In the genomic region with DNA sequence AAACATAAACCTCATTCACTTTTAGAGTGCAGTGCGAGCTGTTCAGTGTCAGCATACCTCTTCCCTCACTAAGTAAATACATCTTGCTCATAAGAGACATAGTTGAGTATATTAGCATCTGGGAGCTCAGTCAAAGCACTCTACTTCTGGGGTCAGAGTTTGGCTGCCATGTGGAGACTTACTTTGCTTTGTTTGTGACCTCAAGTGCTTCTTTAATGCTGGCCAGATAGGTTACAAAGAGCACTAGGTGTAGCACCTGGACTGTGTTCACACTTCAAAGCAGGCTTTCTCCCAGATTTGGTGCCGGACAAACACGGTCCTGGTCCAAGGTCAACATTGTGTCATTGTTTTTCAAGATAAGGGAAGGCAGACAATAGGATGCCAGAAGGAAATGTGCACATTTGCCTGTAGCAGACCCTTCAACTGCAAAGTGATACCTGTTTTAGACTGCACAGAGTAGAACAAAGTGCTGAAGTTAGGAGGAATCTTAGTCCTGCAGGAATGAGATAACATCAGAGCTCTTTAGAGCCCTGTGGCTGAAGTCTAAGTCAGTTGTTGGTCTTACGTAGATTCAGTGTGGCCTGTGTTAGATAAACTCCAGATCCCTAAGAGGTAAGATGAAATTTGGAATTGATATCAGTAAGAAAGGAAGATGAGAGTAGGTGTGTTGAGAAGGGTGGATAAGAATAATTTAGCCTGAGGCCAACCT, we compare ENCODE assay signal across 11 mouse cellular contexts. TPM values are rescaled to one million over a fixed set of nuclear protein-coding genes. Genes with fewer than 3 reads are reported as not detected.
A peak's percentile ranks its signal among the peaks of the same experiment; 100 is the strongest.
DNase-seq lines count a peak whose midpoint lies in the region; ATAC-seq and TF ChIP-seq lines count a peak whose summit lies in the region.
"Had no signal": no experiment of that assay in that cellular context is flagged by ENCODE, and none has a peak within 500 bp of the region (broad histone marks: within the 10 kb centered on the region; RNA-seq: fewer than 3 reads in every experiment).

No protein-coding gene starts in this region.

- H3K27ac ChIP-seq in liver, embryonic 14.5 days: no peak overlapping the region
- no peak overlapping the region for H3K27ac ChIP-seq in forebrain, embryonic 13.5 days
- H3K27ac ChIP-seq in limb, embryonic 10.5 days: no peak overlapping the region
- H3K27ac ChIP-seq: hindbrain, postnatal 0 days; midbrain, embryonic 13.5 days; neural tube, embryonic 13.5 days had no signal

- 0 out of 2 replicates have a peak, but pooled peaks have one; percentile 25 for TF ChIP-seq EP300 in liver, embryonic 14.5 days (IDR thresholded peaks at IDR 0.05; ENCODE audit: low read depth)

- peak; percentile 95 for DNase-seq in heart, adult 11 months
- DNase-seq in heart, adult 18-20 months: no peak
- DNase-seq in ZHBTc4 (ENCODE audit: low read depth, low spot score): peak; percentile 40
- no peak for DNase-seq in liver, embryonic 14.5 days (ENCODE audit: low read depth in 3 of 3, low spot score in 3 of 3)
- DNase-seq in lung, postnatal 36 days: peak; percentile 81
- no peak for DNase-seq in frontal cortex, postnatal 36 days (ENCODE audit: low spot score in 2 of 2)
- no peak for DNase-seq in limb, embryonic 10.5 days (ENCODE audit: low spot score)

- H3K9ac ChIP-seq in liver, embryonic 14.5 days (replicated peaks): no peak overlapping the region
- H3K9ac ChIP-seq in forebrain, embryonic 13.5 days: no peak overlapping the region
- H3K9ac ChIP-seq: midbrain, embryonic 13.5 days; neural tube, embryonic 13.5 days had no signal

- ATAC-seq in liver, embryonic 14.5 days (ENCODE audit: insufficient read depth): peak; percentile 51; the same call in 1 of the 2 replicates
- ATAC-seq in forebrain, embryonic 13.5 days: no peak
- ATAC-seq: hindbrain, postnatal 0 days; midbrain, embryonic 13.5 days had no signal

- no peak overlapping the region for H3K4me3 ChIP-seq in liver, embryonic 14.5 days (ENCODE audit: insufficient read depth in 1 of 2, low read depth in 2 of 2, low read length in 2 of 2)
- H3K4me3 ChIP-seq in forebrain, embryonic 13.5 days: no peak overlapping the region
- H3K4me3 ChIP-seq in limb, embryonic 10.5 days: no peak overlapping the region
- H3K4me3 ChIP-seq: midbrain, embryonic 13.5 days; neural tube, embryonic 13.5 days had no signal

- TF ChIP-seq CTCF in liver, embryonic 14.5 days (IDR thresholded peaks at IDR 0.05; ENCODE audit: low read depth): no peak

- H3K27me3 ChIP-seq in liver, embryonic 14.5 days (ENCODE audit: control insufficient read depth, insufficient read depth, low read length): no peaks in the 10 kb centered on the region
- H3K27me3 ChIP-seq in forebrain, embryonic 13.5 days: no peaks in the 10 kb centered on the region
- H3K27me3 ChIP-seq in limb, embryonic 10.5 days (ENCODE audit: low read depth, poor library complexity, severe bottlenecking): no peaks in the 10 kb centered on the region
- H3K27me3 ChIP-seq: midbrain, embryonic 13.5 days; neural tube, embryonic 13.5 days had no signal

- H3K4me2 ChIP-seq in liver, embryonic 14.5 days (ENCODE audit: low read depth): no peak overlapping the region
- H3K4me2 ChIP-seq in forebrain, embryonic 13.5 days: no peak overlapping the region
- H3K4me2 ChIP-seq: midbrain, embryonic 13.5 days; neural tube, embryonic 13.5 days had no signal

- H3K9me3 ChIP-seq in liver, embryonic 14.5 days (ENCODE audit: control insufficient read depth, low read length): no peaks in the 10 kb centered on the region
- H3K9me3 ChIP-seq in forebrain, embryonic 13.5 days (replicated peaks): no peaks in the 10 kb centered on the region
- H3K9me3 ChIP-seq in limb, embryonic 10.5 days (replicated peaks): no peaks in the 10 kb centered on the region
- H3K9me3 ChIP-seq: midbrain, embryonic 13.5 days; neural tube, embryonic 13.5 days had no signal

- 33% methylated on average over 4 of the region's 4 CpGs for WGBS in liver, embryonic 14.5 days (ENCODE audit: insufficient replicate concordance)
- 88% methylated on average over 4 of the region's 4 CpGs for WGBS in forebrain, embryonic 13.5 days
- 82% methylated on average over 4 of the region's 4 CpGs for WGBS in limb, embryonic 10.5 days

- peaks cover 11 to 21% of the 10 kb centered on the region in 2 experiments for H3K4me1 ChIP-seq in liver, embryonic 14.5 days (replicated peaks; ENCODE audit: control insufficient read depth in 2 of 2, insufficient read depth in 2 of 2, low read length in 1 of 2)
- peaks cover 11% of the 10 kb centered on the region for H3K4me1 ChIP-seq in forebrain, embryonic 13.5 days
- H3K4me1 ChIP-seq in limb, embryonic 10.5 days: peaks cover 10% of the 10 kb centered on the region

- H3K36me3 ChIP-seq in liver, embryonic 14.5 days (replicated peaks; ENCODE audit: control insufficient read depth, insufficient read depth, low read depth): no peaks in the 10 kb centered on the region
- no peaks in the 10 kb centered on the region for H3K36me3 ChIP-seq in forebrain, embryonic 13.5 days (ENCODE audit: poor library complexity, severe bottlenecking)
- H3K36me3 ChIP-seq in limb, embryonic 10.5 days: no peaks in the 10 kb centered on the region
- H3K36me3 ChIP-seq: midbrain, embryonic 13.5 days; neural tube, embryonic 13.5 days had no signal

RNA-seq across cellular contexts. Expression of a gene that starts 22.7 kb away (rescaled TPM):
- 10 to 100 TPM; 43.9 to 47.2 TPM for total RNA-seq in heart, adult 18-20 months (2021)
- 7.5 and 9.5 TPM in 2 replicates for polyA plus RNA-seq in liver, embryonic 14.5 days (2012; rRNA removed)
- 10.2 and 11.6 TPM in 2 replicates for polyA plus RNA-seq in liver, embryonic 14.5 days (2014; fragmentation: Nextera tagmentation; extraction: Ambion mirVana)
- 23.0 and 24.4 TPM in 2 replicates for polyA plus RNA-seq in forebrain, embryonic 13.5 days (2015; fragmentation: Nextera tagmentation; extraction: Ambion mirVana)
- polyA plus RNA-seq in limb, embryonic 10.5 days (2016; fragmentation: Nextera tagmentation; extraction: Ambion mirVana): 13.7 and 17.0 TPM in 2 replicates

RNA-seq across cellular contexts. Expression of a gene that starts 22.8 kb away (rescaled TPM):
- 10 to 100 TPM; 69.8 to 76.6 TPM for total RNA-seq in heart, adult 18-20 months (2021)
- 4.0 and 6.5 TPM in 2 replicates for polyA plus RNA-seq in liver, embryonic 14.5 days (2012; rRNA removed)
- polyA plus RNA-seq in liver, embryonic 14.5 days (2014; fragmentation: Nextera tagmentation; extraction: Ambion mirVana): 7.8 and 9.4 TPM in 2 replicates
- polyA plus RNA-seq in forebrain, embryonic 13.5 days (2015; fragmentation: Nextera tagmentation; extraction: Ambion mirVana): 32.4 and 32.6 TPM in 2 replicates
- 24.5 and 25.5 TPM in 2 replicates for polyA plus RNA-seq in limb, embryonic 10.5 days (2016; fragmentation: Nextera tagmentation; extraction: Ambion mirVana)

RNA-seq across cellular contexts. Expression of a gene that starts 51.0 kb away (rescaled TPM):
- total RNA-seq in heart, adult 18-20 months (2021): 1 to 10 TPM; 7.5 to 8.3 TPM
- 1.5 and 2.6 TPM in 2 replicates for polyA plus RNA-seq in liver, embryonic 14.5 days (2012; rRNA removed)
- polyA plus RNA-seq in liver, embryonic 14.5 days (2014; fragmentation: Nextera tagmentation; extraction: Ambion mirVana): 6.3 and 6.6 TPM in 2 replicates
- 13.5 and 13.7 TPM in 2 replicates for polyA plus RNA-seq in forebrain, embryonic 13.5 days (2015; fragmentation: Nextera tagmentation; extraction: Ambion mirVana)
- polyA plus RNA-seq in limb, embryonic 10.5 days (2016; fragmentation: Nextera tagmentation; extraction: Ambion mirVana): 21.1 and 22.3 TPM in 2 replicates

Comparison
In these comparisons a context has a peak if more than half of its experiments do, and no peak if none do; other contexts are left out.
1. DNase-seq: peak in heart, adult 11 months (single experiment), ZHBTc4 (single experiment) and lung, postnatal 36 days (single experiment); none in heart, adult 18-20 months (0 of 2), liver, embryonic 14.5 days (0 of 3), frontal cortex, postnatal 36 days (0 of 2) and limb, embryonic 10.5 days (single experiment).